Mouse (Mus musculus): ENCODE measurements at regions not wholly inside any gene's neighbourhood (a gene's known extent, or its start where the extent isn't known, plus 50 kb on each side); places are given as distances from the start of the nearest gene placed in this dataset.

GRCm38 (mm10) chr7:129794276-129794675, 202.6 kb downstream of the Wdr11 start:
- Histone ChIP-seq H3K36me3 (replicated peaks) (no peaks in the 10 kb centered on the region), H3K9me3 (replicated peaks) (peaks cover 36% of the 10 kb centered on the region), H3K4me1 (ENCODE audit: insufficient read depth, low read depth, low read length) (no peaks in the 10 kb centered on the region), H3K27me3 (ENCODE audit: insufficient read depth, low read length) (no peaks in the 10 kb centered on the region), H3K4me3 (ENCODE audit: low read depth, low read length) (no peak overlapping the region)
- DNase-seq (ENCODE audit: low spot score), result no peak
- no peak for TF ChIP-seq TAL1 (conservative IDR thresholded peaks at IDR 0.05; ENCODE audit: low read depth, low read length)
- TF ChIP-seq GATA1 (IDR thresholded peaks at IDR 0.05; ENCODE audit: borderline replicate concordance, low read length), result no peak
- TF ChIP-seq CTCF (IDR thresholded peaks at IDR 0.05; ENCODE audit: low read depth, low read length), result no peak
- no peak for TF ChIP-seq POLR2AphosphoS5 (IDR thresholded peaks at IDR 0.05; ENCODE audit: insufficient replicate concordance, low read depth, low read length)
- no peak for TF ChIP-seq GATA2 (IDR thresholded peaks at IDR 0.05; ENCODE audit: borderline replicate concordance, low read depth, low read length)
- no peak for ATAC-seq (ENCODE audit: extremely low read depth, insufficient number of reproducible peaks, low FRiP score, poor library complexity, severe bottlenecking)

- DNase-seq (ENCODE audit: low spot score), result no peak
- no peak for ATAC-seq (ENCODE audit: extremely low read depth, insufficient number of reproducible peaks, low FRiP score, poor library complexity, severe bottlenecking)
- Histone ChIP-seq H3K36me3 (replicated peaks) (no peaks in the 10 kb centered on the region), H3K4me1 (ENCODE audit: insufficient read depth, low read depth, low read length) (no peaks in the 10 kb centered on the region), H3K4me3 (ENCODE audit: low read depth, low read length) (no peak overlapping the region), H3K9me3 (replicated peaks) (peaks cover 39% of the 10 kb centered on the region), H3K27me3 (ENCODE audit: insufficient read depth, low read length) (no peaks in the 10 kb centered on the region)
- TF ChIP-seq TAL1 (conservative IDR thresholded peaks at IDR 0.05; ENCODE audit: low read depth, low read length), result no peak
- no peak for TF ChIP-seq CTCF (IDR thresholded peaks at IDR 0.05; ENCODE audit: low read depth, low read length)
- TF ChIP-seq GATA2 (IDR thresholded peaks at IDR 0.05; ENCODE audit: borderline replicate concordance, low read depth, low read length), result no peak
- TF ChIP-seq GATA1 (IDR thresholded peaks at IDR 0.05; ENCODE audit: borderline replicate concordance, low read length), result no peak
- no peak for TF ChIP-seq POLR2AphosphoS5 (IDR thresholded peaks at IDR 0.05; ENCODE audit: insufficient replicate concordance, low read depth, low read length)
Observed at GRCm38 (mm10) chr7:129798525-129798924, 206.9 kb downstream of the Wdr11 start.

- no peaks in the 10 kb centered on the region for H3K27me3 ChIP-seq (ENCODE audit: insufficient read depth, low read length)
- DNase-seq (ENCODE audit: low spot score) (no peak), ATAC-seq (ENCODE audit: extremely low read depth, insufficient number of reproducible peaks, low FRiP score, poor library complexity, severe bottlenecking) (no peak)
Observed at GRCm38 (mm10) chr7:129800461-129800867, 208.8 kb downstream of the Wdr11 start.

GRCm38 (mm10) chr7:129801431-129801847, 209.8 kb downstream of the Wdr11 start:
- DNase-seq (ENCODE audit: low spot score), result no peak
- H3K4me3 ChIP-seq (ENCODE audit: low read depth, low read length), result no peak overlapping the region
- ATAC-seq (ENCODE audit: extremely low read depth, insufficient number of reproducible peaks, low FRiP score, poor library complexity, severe bottlenecking), result no peak
- peaks cover 32% of the 10 kb centered on the region for H3K9me3 ChIP-seq (replicated peaks)
- H3K36me3 ChIP-seq (replicated peaks), result no peaks in the 10 kb centered on the region
- no peaks in the 10 kb centered on the region for H3K4me1 ChIP-seq (ENCODE audit: insufficient read depth, low read depth, low read length)
- no peaks in the 10 kb centered on the region for H3K27me3 ChIP-seq (ENCODE audit: insufficient read depth, low read length)
- TF ChIP-seq TAL1 (conservative IDR thresholded peaks at IDR 0.05; ENCODE audit: low read depth, low read length) (no peak), GATA2 (IDR thresholded peaks at IDR 0.05; ENCODE audit: borderline replicate concordance, low read depth, low read length) (no peak)

More at GRCm38 (mm10) chr7:129800461-129800867, 208.8 kb downstream of the Wdr11 start:
- Histone ChIP-seq H3K4me1 (ENCODE audit: insufficient read depth, low read depth, low read length) (no peaks in the 10 kb centered on the region), H3K9me3 (replicated peaks) (peaks cover 34% of the 10 kb centered on the region), H3K4me3 (ENCODE audit: low read depth, low read length) (no peak overlapping the region), H3K36me3 (replicated peaks) (no peaks in the 10 kb centered on the region)
- TF ChIP-seq GATA1 (IDR thresholded peaks at IDR 0.05; ENCODE audit: borderline replicate concordance, low read length) (no peak), GATA2 (IDR thresholded peaks at IDR 0.05; ENCODE audit: borderline replicate concordance, low read depth, low read length) (no peak), CTCF (IDR thresholded peaks at IDR 0.05; ENCODE audit: low read depth, low read length) (no peak), TAL1 (conservative IDR thresholded peaks at IDR 0.05; ENCODE audit: low read depth, low read length) (no peak), POLR2AphosphoS5 (IDR thresholded peaks at IDR 0.05; ENCODE audit: insufficient replicate concordance, low read depth, low read length) (no peak)

GRCm38 (mm10) chr7:129802168-129802567, 210.5 kb downstream of the Wdr11 start:
- no peak for ATAC-seq (ENCODE audit: extremely low read depth, insufficient number of reproducible peaks, low FRiP score, poor library complexity, severe bottlenecking)
- no peak overlapping the region for H3K4me3 ChIP-seq (ENCODE audit: low read depth, low read length)
- no peak for DNase-seq (ENCODE audit: low spot score)

GRCm38 (mm10) chr7:129805340-129805739, 213.7 kb downstream of the Wdr11 start:
- Histone ChIP-seq H3K9me3 (replicated peaks) (peaks cover 31% of the 10 kb centered on the region), H3K36me3 (replicated peaks) (no peaks in the 10 kb centered on the region), H3K4me3 (ENCODE audit: low read depth, low read length) (no peak overlapping the region), H3K27me3 (ENCODE audit: insufficient read depth, low read length) (no peaks in the 10 kb centered on the region), H3K4me1 (ENCODE audit: insufficient read depth, low read depth, low read length) (no peaks in the 10 kb centered on the region)
- TF ChIP-seq TAL1 (conservative IDR thresholded peaks at IDR 0.05; ENCODE audit: low read depth, low read length), result no peak
- TF ChIP-seq CTCF (IDR thresholded peaks at IDR 0.05; ENCODE audit: low read depth, low read length), result no peak
- no peak for TF ChIP-seq POLR2AphosphoS5 (IDR thresholded peaks at IDR 0.05; ENCODE audit: insufficient replicate concordance, low read depth, low read length)
- no peak for TF ChIP-seq GATA1 (IDR thresholded peaks at IDR 0.05; ENCODE audit: borderline replicate concordance, low read length)
- no peak for TF ChIP-seq GATA2 (IDR thresholded peaks at IDR 0.05; ENCODE audit: borderline replicate concordance, low read depth, low read length)
- no peak for ATAC-seq (ENCODE audit: extremely low read depth, insufficient number of reproducible peaks, low FRiP score, poor library complexity, severe bottlenecking)
- DNase-seq (ENCODE audit: low spot score), result no peak

More at GRCm38 (mm10) chr7:129802168-129802567, 210.5 kb downstream of the Wdr11 start:
- TF ChIP-seq TAL1 (conservative IDR thresholded peaks at IDR 0.05; ENCODE audit: low read depth, low read length) (no peak), CTCF (IDR thresholded peaks at IDR 0.05; ENCODE audit: low read depth, low read length) (no peak), POLR2AphosphoS5 (IDR thresholded peaks at IDR 0.05; ENCODE audit: insufficient replicate concordance, low read depth, low read length) (no peak), GATA1 (IDR thresholded peaks at IDR 0.05; ENCODE audit: borderline replicate concordance, low read length) (no peak), GATA2 (IDR thresholded peaks at IDR 0.05; ENCODE audit: borderline replicate concordance, low read depth, low read length) (no peak)
- H3K9me3 ChIP-seq (replicated peaks), result peaks cover 34% of the 10 kb centered on the region
- no peaks in the 10 kb centered on the region for H3K27me3 ChIP-seq (ENCODE audit: insufficient read depth, low read length)
- H3K36me3 ChIP-seq (replicated peaks), result no peaks in the 10 kb centered on the region
- H3K4me1 ChIP-seq (ENCODE audit: insufficient read depth, low read depth, low read length), result no peaks in the 10 kb centered on the region

Data from G1E (cell line).